Mouse (Mus musculus) cortical plate, adult 2 months (tissue): ENCODE results near the gene Eif4g3. TPM values are rescaled to one million over a fixed set of nuclear protein-coding genes. Genes with fewer than 3 reads are reported as not detected.
A peak's percentile ranks its signal among the peaks of the same experiment; 100 is the strongest.

ENCODE experiments used
- H3K27ac ChIP-seq: fragments of 200-500 bp; 2 replicates; pipeline ENCODE4 v1.5.1; 2012; ENCODE audit warnings: low read length, control low read depth, inconsistent platforms; ENCODE audit not compliant: insufficient read depth
- H3K4me1 ChIP-seq: fragments of 200-500 bp; 2 replicates; pipeline ENCODE4 v1.6.1; 2011; ENCODE audit warnings: low read length; ENCODE audit not compliant: control insufficient read depth, insufficient read depth
- H3K4me3 ChIP-seq: fragments of 200-500 bp; 2 replicates; pipeline ENCODE4 v1.5.1; 2011; ENCODE audit warnings: mild to moderate bottlenecking, low read length, control low read depth; ENCODE audit not compliant: insufficient read depth
- CTCF ChIP-seq: fragments of 200-500 bp; IDR thresholded peaks from 2 replicates; pipeline ENCODE4 v1.5.1; 2011; ENCODE audit warnings: mild to moderate bottlenecking, control low read depth, low read length; ENCODE audit not compliant: insufficient read depth; ENCODE audit errors: extremely low read depth
- POLR2A ChIP-seq: fragments of 200-500 bp; IDR thresholded peaks from 2 replicates; pipeline ENCODE4 v1.6.1; 2011; ENCODE audit warnings: mild to moderate bottlenecking, low read length, control low read depth; ENCODE audit not compliant: insufficient read depth; ENCODE audit errors: extremely low read depth
- polyA plus RNA-seq: library from polyadenylated mRNA; depleted of rRNA; stranded (reverse); fragments of >200 nt; gene quantifications from 2 replicates; pipeline ENCODE4 v1.2.3, GENCODE M21; 2012; rRNA removed

Eif4g3 gene
- polyA plus RNA-seq, 1 experiment = 148 TPM

DNA sequence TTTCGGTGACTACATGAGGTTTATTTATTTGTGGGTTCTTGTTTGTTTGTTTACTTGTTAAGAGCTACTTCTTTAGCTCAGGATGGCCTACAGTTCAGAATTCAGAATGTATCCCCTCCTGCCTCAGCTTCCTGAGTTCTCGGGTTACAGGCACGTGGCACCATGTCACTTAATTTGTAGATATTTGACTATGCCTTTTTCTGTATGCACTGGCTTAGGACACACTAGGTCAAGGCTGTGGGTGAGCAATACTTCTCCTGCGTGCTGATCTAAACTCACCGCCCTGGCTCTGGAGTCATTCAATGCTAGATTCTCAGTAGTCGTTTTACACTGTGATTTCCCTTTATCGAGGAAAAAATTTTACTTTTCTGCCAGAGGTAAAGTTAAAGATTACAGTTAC, 227.9 kb downstream of the Eif4g3 start:
- TF ChIP-seq CTCF (no peak), POLR2A (no peak)
- H3K4me3 ChIP-seq = no peak overlapping the region
- H3K27ac ChIP-seq = no peak overlapping the region
- H3K4me1 ChIP-seq = peaks cover 7% of the 10 kb centered on the region

DNA sequence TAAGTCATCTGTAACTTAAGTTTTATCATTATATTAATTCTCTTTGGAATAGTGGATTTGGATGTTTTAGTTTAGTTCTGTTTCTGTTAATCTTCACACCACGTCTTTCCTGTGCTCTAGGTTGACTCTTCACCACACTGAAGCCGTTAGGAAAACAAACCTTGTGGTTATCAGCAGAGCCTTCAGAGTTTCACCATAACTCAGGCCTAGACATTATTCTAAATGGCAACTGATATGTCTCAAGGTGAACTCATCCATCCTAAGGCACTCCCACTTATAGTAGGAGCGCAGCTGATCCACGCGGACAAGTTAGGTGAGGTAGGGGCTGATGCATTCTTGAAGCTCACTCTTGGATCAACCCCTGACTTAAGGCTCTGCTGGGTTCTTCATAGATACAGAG, 228.6 kb downstream of the Eif4g3 start:
- no peak overlapping the region for H3K4me3 ChIP-seq
- peaks cover 7% of the 10 kb centered on the region for H3K4me1 ChIP-seq
- H3K27ac ChIP-seq = no peak overlapping the region
- TF ChIP-seq CTCF (no peak), POLR2A (no peak)

DNA sequence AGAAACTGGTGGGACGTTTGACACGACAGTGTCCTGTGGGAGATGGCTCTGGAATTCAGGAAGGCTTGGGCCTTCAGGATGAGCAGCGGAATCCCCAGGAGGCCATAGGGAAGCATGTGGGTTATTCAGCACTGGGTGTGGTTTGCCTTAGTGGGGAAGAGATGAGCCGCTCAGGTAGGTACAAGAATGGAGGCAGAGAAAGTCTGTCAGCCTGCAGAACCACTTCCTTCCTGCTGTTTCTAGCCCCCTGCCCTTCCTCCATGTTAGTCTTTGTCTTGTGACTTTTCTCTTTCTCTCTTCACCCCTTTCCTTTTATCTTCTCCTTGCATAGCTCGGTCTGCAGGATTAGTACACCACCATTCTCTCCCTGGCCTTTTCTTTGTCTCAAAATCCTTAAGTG, 229.6 kb downstream of the Eif4g3 start:
- Histone ChIP-seq H3K4me1 (peaks cover 7% of the 10 kb centered on the region), H3K27ac (no peak overlapping the region), H3K4me3 (no peak overlapping the region)
- no peak for TF ChIP-seq CTCF
- no peak for TF ChIP-seq POLR2A

DNA sequence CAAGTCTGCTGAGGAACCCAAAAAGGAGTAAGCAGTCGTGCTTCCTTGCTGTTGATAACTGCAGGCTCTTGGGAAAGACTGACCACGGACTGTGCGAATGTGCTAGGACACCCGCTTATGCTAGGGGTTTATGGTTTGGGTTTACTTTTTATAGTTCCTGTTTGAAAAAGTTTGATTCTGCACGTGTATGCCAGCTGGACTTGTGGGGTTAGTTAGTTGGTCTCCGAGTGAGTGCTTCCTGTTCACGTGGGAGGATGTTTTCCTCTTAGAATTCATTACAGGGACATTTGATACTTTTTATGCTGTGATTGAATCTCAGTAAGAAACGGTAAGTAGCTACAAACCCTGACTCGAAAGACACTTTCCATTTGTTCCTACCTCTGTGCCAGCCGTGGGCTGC, 230.8 kb downstream of the Eif4g3 start:
- no peak overlapping the region for H3K4me3 ChIP-seq
- TF ChIP-seq POLR2A = no peak
- no peak for TF ChIP-seq CTCF

DNA sequence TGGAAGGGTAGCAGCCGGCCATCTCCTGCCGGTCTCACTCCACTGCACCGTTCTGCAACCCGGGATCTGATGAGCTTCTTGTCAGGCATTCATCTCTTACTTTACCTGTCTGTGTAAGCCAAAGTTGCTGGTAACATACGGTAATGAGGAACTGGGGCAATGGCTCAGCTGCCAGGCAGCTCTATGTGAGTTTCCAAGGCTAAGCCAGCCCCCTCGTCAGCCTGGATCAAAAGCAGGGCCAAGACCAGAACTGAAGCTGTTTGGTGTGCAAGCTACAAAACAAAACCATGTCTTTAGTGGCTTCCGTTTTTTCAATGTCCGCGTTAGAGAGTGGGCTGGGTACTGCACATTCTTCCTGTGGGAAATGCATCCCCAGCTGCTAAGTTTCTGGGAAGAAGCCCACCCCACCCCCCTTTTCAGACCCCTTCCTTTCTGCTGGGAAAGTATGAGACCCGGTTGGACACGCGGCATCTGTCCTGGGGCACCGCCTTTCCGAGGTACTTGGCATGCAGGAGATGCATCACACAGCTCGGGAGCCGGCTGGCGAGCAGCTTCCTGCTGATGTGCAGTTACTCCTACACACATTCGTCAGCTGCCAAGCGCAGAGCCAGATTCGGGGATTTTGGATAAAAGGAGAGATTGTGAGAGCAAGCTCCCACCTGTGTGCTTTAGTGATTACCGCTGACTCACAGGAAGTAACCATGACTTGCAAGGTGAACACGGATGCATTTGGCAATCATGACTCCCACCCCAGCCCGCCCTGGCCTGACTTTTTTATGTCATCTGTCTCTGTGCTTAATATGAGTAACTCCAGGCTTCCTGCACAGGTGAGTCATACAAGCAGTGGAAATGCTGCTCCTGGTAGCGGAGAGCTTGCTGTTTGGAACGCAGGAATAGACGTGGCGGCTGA, 254.2 kb downstream of the Eif4g3 start:
- Histone ChIP-seq H3K4me1 (peaks cover 5% of the 10 kb centered on the region; the same call in 1 of the 2 replicates), H3K4me3 (no peak overlapping the region), H3K27ac (peak overlapping the region; percentile 2; the same call in 1 of the 2 replicates)
- TF ChIP-seq CTCF (no peak), POLR2A (no peak)

More for the DNA sequence above, 230.8 kb downstream of the Eif4g3 start:
- Histone ChIP-seq H3K4me1 (peaks cover 5% of the 10 kb centered on the region), H3K27ac (no peak overlapping the region)

DNA sequence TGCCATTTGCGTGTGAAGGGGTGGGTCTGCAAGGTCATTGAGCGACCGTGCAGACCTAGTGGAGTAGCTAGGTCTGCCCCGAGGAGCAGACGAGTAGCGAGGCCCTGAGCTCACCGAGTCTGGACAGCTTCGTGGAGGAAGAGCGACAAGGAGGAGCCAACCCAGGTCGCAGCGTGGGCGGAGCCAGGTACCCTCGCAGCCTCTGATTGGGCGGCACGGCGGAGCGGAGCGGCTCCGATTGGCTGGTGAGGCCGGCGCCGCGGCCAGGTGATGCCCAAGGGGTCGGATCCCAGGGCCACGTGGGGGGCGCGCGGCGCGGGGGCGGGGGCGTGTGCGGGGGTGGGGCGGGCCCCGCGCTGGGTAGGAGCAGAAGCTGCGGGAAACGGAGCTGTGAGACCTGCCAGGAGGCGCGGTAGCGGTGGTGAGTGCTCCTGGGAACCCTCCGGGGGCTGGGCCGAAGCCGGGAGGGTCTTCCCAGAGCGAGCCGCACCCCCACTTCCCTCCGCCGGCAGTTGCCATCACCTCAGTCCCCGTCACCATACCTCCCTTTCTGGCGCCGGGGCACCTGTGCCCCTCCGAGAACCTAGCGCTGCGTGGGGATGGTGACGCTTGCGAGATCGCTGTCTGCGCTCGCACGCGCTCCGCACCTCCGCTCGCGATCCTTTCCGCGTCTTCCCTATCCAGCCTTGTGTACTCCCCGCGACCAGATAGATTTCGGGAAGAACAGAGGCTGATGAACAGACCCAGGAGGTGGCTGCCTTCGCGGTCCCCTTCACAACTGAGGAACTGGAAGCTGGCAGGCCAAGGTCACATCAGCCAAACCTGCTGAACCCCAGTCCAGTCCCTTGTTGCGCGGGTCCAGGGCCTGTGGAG, 257.5 kb downstream of the Eif4g3 start, which contains the start of the genes Sh2d5 and Kif17:
Sh2d5 (plus strand) TSS at position 316 of the 873 bp plus-strand sequence.
Kif17 (plus strand) TSS at position 348 of the 873 bp plus-strand sequence.
- H3K4me1 ChIP-seq = peaks cover 8% of the 10 kb centered on the region; the same call in 1 of the 2 replicates
- H3K27ac ChIP-seq = peak within 1 kb of the TSS; percentile 92
- TF ChIP-seq POLR2A = peak; percentile 94
- no peak for TF ChIP-seq CTCF
- peak within 1 kb of the TSS; percentile 79 for H3K4me3 ChIP-seq

DNA sequence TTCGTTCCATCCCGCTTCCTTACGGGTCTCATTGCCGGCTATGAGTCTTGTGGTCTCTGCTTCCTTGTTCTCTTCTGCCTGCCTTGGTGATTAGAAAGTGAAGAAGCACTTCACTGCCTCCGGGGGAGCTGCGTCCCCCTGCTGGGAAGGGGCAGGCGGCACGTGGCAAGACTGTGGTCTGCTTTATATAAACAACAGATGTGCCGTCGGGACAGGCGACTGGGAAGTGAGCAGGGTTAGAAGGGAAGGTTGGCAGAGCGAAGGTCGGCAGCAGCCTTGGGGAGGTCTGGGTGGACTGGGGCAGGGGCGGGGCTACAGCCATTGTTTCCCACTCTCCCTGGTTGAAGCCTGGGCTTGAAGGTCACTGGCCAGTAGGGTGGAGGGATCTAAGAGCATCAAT, 259.0 kb downstream of the Eif4g3 start:
- Histone ChIP-seq H3K4me3 (peak overlapping the region; percentile 79), H3K27ac (no peak overlapping the region), H3K4me1 (peaks cover 6% of the 10 kb centered on the region; the same call in 1 of the 2 replicates)
- TF ChIP-seq POLR2A = 0 out of 2 replicates have a peak, but pooled peaks have one; percentile 14
- TF ChIP-seq CTCF = no peak

DNA sequence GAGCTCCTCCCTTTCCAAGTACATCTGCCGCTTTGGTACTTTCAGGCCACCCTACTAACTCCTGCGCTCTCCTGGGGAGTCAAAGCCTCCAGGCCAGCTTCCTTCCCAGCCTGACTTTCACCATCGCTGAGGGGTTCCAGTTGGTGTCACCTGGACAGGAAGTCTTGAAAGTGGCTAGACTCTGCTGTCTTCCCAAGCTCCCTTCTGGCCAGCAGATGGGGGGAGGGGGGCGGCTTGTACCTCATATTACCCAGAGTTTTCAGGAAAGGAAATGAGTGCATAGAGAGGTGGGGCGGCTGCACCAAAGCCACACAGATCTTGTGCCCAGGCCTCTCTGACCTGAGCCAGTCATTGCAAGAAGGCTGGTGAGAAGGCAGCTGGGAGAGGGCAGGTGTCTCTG, 259.4 kb downstream of the Eif4g3 start:
- Histone ChIP-seq H3K27ac (no peak overlapping the region), H3K4me3 (peak overlapping the region; percentile 79), H3K4me1 (peaks cover 6% of the 10 kb centered on the region; the same call in 1 of the 2 replicates)
- no peak for TF ChIP-seq CTCF
- no peak for TF ChIP-seq POLR2A

DNA sequence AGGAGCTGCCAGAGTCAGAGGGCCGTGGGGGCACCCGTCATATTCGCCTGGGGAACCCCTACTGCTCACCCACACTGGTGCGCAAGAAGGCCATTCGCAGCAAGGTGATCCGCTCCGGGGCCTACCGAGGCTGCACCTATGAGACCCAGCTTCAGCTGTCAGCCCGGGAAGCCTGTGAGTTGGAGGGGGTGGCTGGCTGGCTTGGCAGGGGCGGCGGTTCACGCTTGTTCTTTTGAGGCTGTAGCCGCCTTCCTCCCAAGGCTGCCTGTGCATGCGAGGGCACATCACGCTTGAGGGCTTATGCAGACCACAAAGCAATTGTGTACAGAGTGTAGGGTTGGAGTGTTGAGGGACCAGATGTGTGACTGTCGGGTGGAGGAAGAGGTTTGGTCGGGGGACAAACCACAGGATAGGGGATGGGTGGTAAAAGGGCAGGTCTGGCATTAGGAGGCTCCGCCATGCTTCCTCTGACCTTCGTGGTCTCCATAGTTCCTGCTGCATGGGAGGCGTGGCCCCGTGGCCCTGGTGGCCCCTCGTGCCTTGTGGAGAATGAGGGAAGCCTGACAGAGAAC, 264.4 kb downstream of the Eif4g3 start:
- no peak for TF ChIP-seq CTCF
- no peak for TF ChIP-seq POLR2A
- Histone ChIP-seq H3K27ac (no peak overlapping the region), H3K4me3 (no peak overlapping the region), H3K4me1 (0 out of 2 replicates have a peak, but pooled peaks cover 3% of the 10 kb centered on the region)

Other genes starting within 250 kb of the Eif4g3 start
- 12.9 and 13.9 TPM in 2 replicates for gene Alpl, start 196.6 kb upstream of the Eif4g3 start, polyA plus RNA-seq
- gene Ece1, start 130.8 kb upstream of the Eif4g3 start, polyA plus RNA-seq = 29.8 and 38.2 TPM in 2 replicates
- gene Hp1bp3, start 223.3 kb downstream of the Eif4g3 start, polyA plus RNA-seq = 156 and 165 TPM in 2 replicates